Mouse (Mus musculus): Measurements from ENCODE around the gene Hfe2.

DNA sequence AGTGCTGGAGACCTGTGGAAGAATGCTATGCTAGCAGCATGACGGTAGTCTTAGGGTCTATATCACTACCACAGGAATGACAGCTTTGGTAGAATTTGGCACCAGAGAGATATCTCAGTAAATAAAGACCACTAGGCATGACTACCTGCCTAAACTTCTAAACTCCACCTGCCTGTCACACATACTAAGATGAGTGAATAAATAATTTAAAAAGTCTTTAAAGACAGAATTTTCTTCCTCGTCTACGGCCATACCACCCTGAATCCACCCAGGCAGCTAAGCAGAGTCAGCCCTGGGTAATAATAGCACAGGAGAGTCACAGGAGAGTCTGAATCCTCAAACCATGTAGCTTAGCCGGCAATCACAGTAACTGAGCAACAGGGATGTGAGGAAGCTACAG lies 40.1 kb upstream of the Hfe2 start:
- TF ChIP-seq POLR2A (IDR thresholded peaks at IDR 0.05; ENCODE audit: extremely low read depth, insufficient read depth, low read length) (no peak), CTCF (IDR thresholded peaks at IDR 0.05; ENCODE audit: low read depth, low read length) (no peak)

All from liver, adult 2 months (tissue).